Mouse (Mus musculus): ENCODE measurements around the gene Epha2. TPM values are rescaled to one million over a fixed set of nuclear protein-coding genes. Genes with fewer than 3 reads are reported as not detected.
A peak's percentile ranks its signal among the peaks of the same experiment; 100 is the strongest.

The Epha2 gene
- polyA plus RNA-seq, 1 experiment: 129 TPM

- H3K27me3 ChIP-seq (ENCODE audit: control insufficient read depth, insufficient read depth, insufficient read length): no peaks in the 10 kb centered on the region
- no peak for TF ChIP-seq USF1 (IDR thresholded peaks at IDR 0.05; ENCODE audit: low read depth)
- TF ChIP-seq MYOD1 (IDR thresholded peaks at IDR 0.05; ENCODE audit: control insufficient read depth, insufficient read length, low read depth): no peak
- TF ChIP-seq FOSL1 (IDR thresholded peaks at IDR 0.05; ENCODE audit: insufficient read depth, low read length, poor library complexity, severe bottlenecking): no peak
- TF ChIP-seq CTCF (IDR thresholded peaks at IDR 0.05; ENCODE audit: control insufficient read depth, insufficient read depth, insufficient read length): no peak
- no peak for TF ChIP-seq MAX (IDR thresholded peaks at IDR 0.05)
- no peak for TF ChIP-seq MYOG (IDR thresholded peaks at IDR 0.05; ENCODE audit: control insufficient read depth, extremely low read depth, insufficient read length)
- TF ChIP-seq CEBPB (IDR thresholded peaks at IDR 0.05; ENCODE audit: low read depth): no peak
- H3K79me3 ChIP-seq (ENCODE audit: low read depth): no peaks in the 10 kb centered on the region
- no peak overlapping the region for H3K4me3 ChIP-seq (ENCODE audit: insufficient read depth, poor library complexity, severe bottlenecking)
- peaks cover 9% of the 10 kb centered on the region for H3K79me2 ChIP-seq (ENCODE audit: control insufficient read depth, insufficient read depth)
- no peaks in the 10 kb centered on the region for H3K36me3 ChIP-seq (ENCODE audit: control insufficient read depth, insufficient read depth)
- H3ac ChIP-seq (ENCODE audit: control insufficient read depth, insufficient read length, low read depth): no peak overlapping the region
These were observed 17.1 kb upstream of the Epha2 start for GRCm38 (mm10) chr4:141283879-141284411.

GRCm38 (mm10) chr4:141284486-141284885 lies 16.6 kb upstream of the Epha2 start:
- Histone ChIP-seq H3K79me3 (ENCODE audit: low read depth) (no peaks in the 10 kb centered on the region), H3K36me3 (ENCODE audit: control insufficient read depth, insufficient read depth) (no peaks in the 10 kb centered on the region), H3K79me2 (ENCODE audit: control insufficient read depth, insufficient read depth) (peaks cover 8% of the 10 kb centered on the region), H3K4me3 (ENCODE audit: insufficient read depth, poor library complexity, severe bottlenecking) (no peak overlapping the region), H3K27me3 (ENCODE audit: control insufficient read depth, insufficient read depth, insufficient read length) (no peaks in the 10 kb centered on the region), H3ac (ENCODE audit: control insufficient read depth, insufficient read length, low read depth) (no peak overlapping the region)
- TF ChIP-seq MYOD1 (IDR thresholded peaks at IDR 0.05; ENCODE audit: control insufficient read depth, insufficient read length, low read depth) (no peak), CEBPB (IDR thresholded peaks at IDR 0.05; ENCODE audit: low read depth) (no peak), MAX (IDR thresholded peaks at IDR 0.05) (no peak), FOSL1 (IDR thresholded peaks at IDR 0.05; ENCODE audit: insufficient read depth, low read length, poor library complexity, severe bottlenecking) (no peak), CTCF (IDR thresholded peaks at IDR 0.05; ENCODE audit: control insufficient read depth, insufficient read depth, insufficient read length) (no peak), MYOG (IDR thresholded peaks at IDR 0.05; ENCODE audit: control insufficient read depth, extremely low read depth, insufficient read length) (no peak), USF1 (IDR thresholded peaks at IDR 0.05; ENCODE audit: low read depth) (no peak)

- Histone ChIP-seq H3K36me3 (ENCODE audit: control insufficient read depth, insufficient read depth) (no peaks in the 10 kb centered on the region), H3K79me3 (ENCODE audit: low read depth) (no peaks in the 10 kb centered on the region), H3K79me2 (ENCODE audit: control insufficient read depth, insufficient read depth) (peaks cover 6% of the 10 kb centered on the region), H3K4me3 (ENCODE audit: insufficient read depth, poor library complexity, severe bottlenecking) (no peak overlapping the region), H3ac (ENCODE audit: control insufficient read depth, insufficient read length, low read depth) (no peak overlapping the region), H3K27me3 (ENCODE audit: control insufficient read depth, insufficient read depth, insufficient read length) (no peaks in the 10 kb centered on the region)
- no peak for TF ChIP-seq USF1 (IDR thresholded peaks at IDR 0.05; ENCODE audit: low read depth)
- no peak for TF ChIP-seq MAX (IDR thresholded peaks at IDR 0.05)
- TF ChIP-seq MYOG (IDR thresholded peaks at IDR 0.05; ENCODE audit: control insufficient read depth, extremely low read depth, insufficient read length): no peak
- TF ChIP-seq CTCF (IDR thresholded peaks at IDR 0.05; ENCODE audit: control insufficient read depth, insufficient read depth, insufficient read length): no peak
- no peak for TF ChIP-seq FOSL1 (IDR thresholded peaks at IDR 0.05; ENCODE audit: insufficient read depth, low read length, poor library complexity, severe bottlenecking)
- TF ChIP-seq MYOD1 (IDR thresholded peaks at IDR 0.05; ENCODE audit: control insufficient read depth, insufficient read length, low read depth): no peak
- TF ChIP-seq CEBPB (IDR thresholded peaks at IDR 0.05; ENCODE audit: low read depth): no peak
These were observed 15.9 kb upstream of the Epha2 start for GRCm38 (mm10) chr4:141285128-141285527.

GRCm38 (mm10) chr4:141286860-141287517 lies 14.1 kb upstream of the Epha2 start:
- TF ChIP-seq MYOD1 (IDR thresholded peaks at IDR 0.05; ENCODE audit: control insufficient read depth, insufficient read length, low read depth) (peak; percentile 42), CEBPB (IDR thresholded peaks at IDR 0.05; ENCODE audit: low read depth) (no peak), FOSL1 (IDR thresholded peaks at IDR 0.05; ENCODE audit: insufficient read depth, low read length, poor library complexity, severe bottlenecking) (no peak), CTCF (IDR thresholded peaks at IDR 0.05; ENCODE audit: control insufficient read depth, insufficient read depth, insufficient read length) (no peak), MAX (IDR thresholded peaks at IDR 0.05) (peak; percentile 79)
- Histone ChIP-seq H3K79me3 (ENCODE audit: low read depth) (no peaks in the 10 kb centered on the region), H3K27me3 (ENCODE audit: control insufficient read depth, insufficient read depth, insufficient read length) (no peaks in the 10 kb centered on the region), H3K36me3 (ENCODE audit: control insufficient read depth, insufficient read depth) (no peaks in the 10 kb centered on the region), H3K4me3 (ENCODE audit: insufficient read depth, poor library complexity, severe bottlenecking) (peak overlapping the region; percentile 3), H3K79me2 (ENCODE audit: control insufficient read depth, insufficient read depth) (no peaks in the 10 kb centered on the region), H3ac (ENCODE audit: control insufficient read depth, insufficient read length, low read depth) (peak overlapping the region; percentile 43)

- Histone ChIP-seq H3ac (ENCODE audit: control insufficient read depth, insufficient read length, low read depth) (peak overlapping the region; percentile 30), H3K36me3 (ENCODE audit: control insufficient read depth, insufficient read depth) (no peaks in the 10 kb centered on the region), H3K79me3 (ENCODE audit: low read depth) (no peaks in the 10 kb centered on the region), H3K4me3 (ENCODE audit: insufficient read depth, poor library complexity, severe bottlenecking) (peak overlapping the region; percentile 3), H3K27me3 (ENCODE audit: control insufficient read depth, insufficient read depth, insufficient read length) (no peaks in the 10 kb centered on the region), H3K79me2 (ENCODE audit: control insufficient read depth, insufficient read depth) (no peaks in the 10 kb centered on the region)
- no peak for TF ChIP-seq FOSL1 (IDR thresholded peaks at IDR 0.05; ENCODE audit: insufficient read depth, low read length, poor library complexity, severe bottlenecking)
- no peak for TF ChIP-seq CEBPB (IDR thresholded peaks at IDR 0.05; ENCODE audit: low read depth)
- TF ChIP-seq USF1 (IDR thresholded peaks at IDR 0.05; ENCODE audit: low read depth): no peak
- TF ChIP-seq MAX (IDR thresholded peaks at IDR 0.05): peak; percentile 63
- no peak for TF ChIP-seq MYOG (IDR thresholded peaks at IDR 0.05; ENCODE audit: control insufficient read depth, extremely low read depth, insufficient read length)
These were observed 13.5 kb upstream of the Epha2 start for GRCm38 (mm10) chr4:141287518-141288004.

Measured in C2C12 (cell line).